Mouse (Mus musculus): Measurements from ENCODE around the gene Gpatch3. TPM values are rescaled to one million over a fixed set of nuclear protein-coding genes. Genes with fewer than 3 reads are reported as not detected.

The Gpatch3 gene
- polyA plus RNA-seq, 1 experiment from 2014 or later: 9.3 TPM

Small RNA genes within 50 kb of the gene (microRNA-seq; reads per million reads assigned to microRNA genes)
- not detected for gene Gm23158 (ENCODE audit: insufficient number of aligned reads)

Other genes starting within 250 kb of the Gpatch3 start
- 21.0 and 24.7 TPM in 2 replicates for gene Wdtc1, start 221.3 kb upstream of the Gpatch3 start, polyA plus RNA-seq (2014; fragmentation: Nextera tagmentation; extraction: Ambion mirVana)
- 7.4 and 9.4 TPM in 2 replicates for gene Slc9a1, start 205.0 kb upstream of the Gpatch3 start, polyA plus RNA-seq (2014; fragmentation: Nextera tagmentation; extraction: Ambion mirVana)
- 0.76 and 0.80 TPM in 2 replicates for gene Tent5b, start 94.6 kb upstream of the Gpatch3 start, polyA plus RNA-seq (2014; fragmentation: Nextera tagmentation; extraction: Ambion mirVana)
- 1.8 and 1.9 TPM in 2 replicates for gene Trnp1, start 76.2 kb upstream of the Gpatch3 start, polyA plus RNA-seq (2014; fragmentation: Nextera tagmentation; extraction: Ambion mirVana)
- gene Kdf1, start 55.8 kb upstream of the Gpatch3 start, polyA plus RNA-seq (2014; fragmentation: Nextera tagmentation; extraction: Ambion mirVana): 1.1 and 2.1 TPM in 2 replicates
- gene Nudc, start 28.7 kb upstream of the Gpatch3 start, polyA plus RNA-seq (2014; fragmentation: Nextera tagmentation; extraction: Ambion mirVana): 348 and 363 TPM in 2 replicates
- gene Nr0b2, start 21.4 kb upstream of the Gpatch3 start, polyA plus RNA-seq (2014; fragmentation: Nextera tagmentation; extraction: Ambion mirVana): 0.16 TPM in 1 of 2 replicates, not detected in the other
- gene Gpn2, start 9.6 kb downstream of the Gpatch3 start, polyA plus RNA-seq (2014; fragmentation: Nextera tagmentation; extraction: Ambion mirVana): 28.6 and 31.8 TPM in 2 replicates
- 11.6 and 15.7 TPM in 2 replicates for gene Sfn, start 27.4 kb downstream of the Gpatch3 start, polyA plus RNA-seq (2014; fragmentation: Nextera tagmentation; extraction: Ambion mirVana)
- 4.8 and 6.3 TPM in 2 replicates for gene Zdhhc18, start 75.4 kb downstream of the Gpatch3 start, polyA plus RNA-seq (2014; fragmentation: Nextera tagmentation; extraction: Ambion mirVana)
- gene Pigv, start 97.9 kb downstream of the Gpatch3 start, polyA plus RNA-seq (2014; fragmentation: Nextera tagmentation; extraction: Ambion mirVana): 17.2 and 17.8 TPM in 2 replicates
- gene Arid1a, start 182.0 kb downstream of the Gpatch3 start, polyA plus RNA-seq (2014; fragmentation: Nextera tagmentation; extraction: Ambion mirVana): 54.2 and 56.6 TPM in 2 replicates